Mouse (Mus musculus) intestine, embryonic 14.5 days (tissue): Measurements from ENCODE around the gene Tbca. TPM values are rescaled to one million over a fixed set of nuclear protein-coding genes. Genes with fewer than 3 reads are reported as not detected.

ENCODE experiments used
- ATAC-seq: fragments of 200-750 bp; cut with Nextera tagmentation; replicated peaks from 2 replicates; pipeline ENCODE4 v1.8.0; 2017; ENCODE audit warnings: low read depth, moderate number of reproducible peaks, moderate TSS enrichment, moderate library complexity; ENCODE audit not compliant: low FRiP score, low TSS enrichment
- DNase-seq: peaks from one replicate; pipeline ENCODE4 v3.0.0-alpha.2; 2018; ENCODE audit warnings: low spot score
- H3K27ac ChIP-seq: fragments of 300-500 bp; sonication (generic); 2 replicates; pipeline ENCODE4 v1.5.1; 2014; ENCODE audit warnings: low read depth, mild to moderate bottlenecking, control low read depth
- H3K27me3 ChIP-seq: fragments of 300-500 bp; sonication (generic); replicated peaks from 2 replicates; pipeline ENCODE4 v1.6.1; 2014; ENCODE audit warnings: low read length, control low read depth; ENCODE audit not compliant: control insufficient read depth, insufficient read depth
- H3K36me3 ChIP-seq: fragments of 300-500 bp; sonication (generic); 2 replicates; pipeline ENCODE4 v1.6.1; 2014; ENCODE audit warnings: low read length, control low read depth; ENCODE audit not compliant: control insufficient read depth, insufficient read depth
- H3K4me1 ChIP-seq: fragments of 300-500 bp; sonication (generic); replicated peaks from 2 replicates; pipeline ENCODE4 v1.6.1; 2014; ENCODE audit warnings: low read length, control low read depth, mixed read lengths; ENCODE audit not compliant: control insufficient read depth, insufficient read depth
- H3K4me2 ChIP-seq: fragments of 300-500 bp; sonication (generic); 2 replicates; pipeline ENCODE4 v1.6.1; 2014; ENCODE audit warnings: low read length
- H3K4me3 ChIP-seq: fragments of 300-500 bp; sonication (generic); 2 replicates; pipeline ENCODE4 v1.5.1; 2014; ENCODE audit warnings: low read depth, low read length, control low read depth, mixed read lengths
- H3K9ac ChIP-seq: fragments of 300-500 bp; sonication (generic); 2 replicates; pipeline ENCODE4 v1.6.1; 2014; ENCODE audit warnings: mild to moderate bottlenecking, low read length
- H3K9me3 ChIP-seq: fragments of 300-500 bp; sonication (generic); 2 replicates; pipeline ENCODE4 v1.6.1; 2016; ENCODE audit warnings: low read length, control low read depth; ENCODE audit not compliant: control insufficient read depth
- WGBS: fragments of 180-500 bp; shearing (Covaris S2); extraction: QIAGEN DNeasy Blood & Tissue Kit; methylation state at CpG from one replicate; pipeline ENCODE4 v1.1.7; 2014; 5-methylcytosine and 5-hydroxymethylcytosine counted together
- polyA plus RNA-seq: library from polyadenylated mRNA; unstranded; fragments of >200 nt; fragmentation: Nextera tagmentation; extraction: Ambion mirVana; gene quantifications from 2 replicates; pipeline ENCODE4 v1.2.1, GENCODE M21; 2014

Tbca gene
- polyA plus RNA-seq, 1 experiment from 2014 or later = 245 TPM

DNA sequence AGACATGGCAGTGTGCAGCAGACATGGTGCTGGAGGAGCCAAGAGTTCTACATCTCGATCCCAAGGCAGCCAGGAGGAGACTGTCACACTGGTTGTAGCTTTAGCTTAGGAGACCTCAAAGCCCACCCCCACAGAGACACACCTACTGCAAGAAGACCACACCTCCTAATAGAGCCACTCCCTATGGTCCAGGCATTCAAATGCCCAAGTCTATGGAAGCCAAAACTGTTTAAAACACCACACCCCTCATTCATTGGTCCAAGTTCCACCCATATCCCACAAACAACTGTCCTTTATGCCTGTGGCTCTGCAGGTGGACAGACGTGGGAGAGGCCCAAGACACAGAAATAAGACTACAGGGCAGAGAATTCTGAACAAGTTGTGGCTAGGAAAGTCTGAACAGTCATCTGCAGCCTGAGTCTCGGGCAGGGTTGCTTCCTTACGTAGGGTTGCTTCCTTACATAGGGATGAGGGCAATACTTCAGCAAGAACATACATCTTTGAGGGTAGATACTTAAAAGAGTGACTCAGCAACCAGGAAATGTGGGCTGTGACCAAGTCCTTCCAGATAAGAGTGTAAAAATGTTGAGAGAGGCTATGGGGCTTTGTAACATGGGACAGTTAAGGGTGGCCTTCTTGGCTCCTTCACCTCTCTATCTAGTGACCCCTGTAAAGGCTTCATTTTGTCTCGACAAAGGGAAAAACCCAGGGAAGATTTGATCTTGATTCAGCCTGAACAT is 74.0 kb downstream of the Tbca start:
- Histone ChIP-seq H3K9ac (no peak overlapping the region), H3K4me3 (no peak overlapping the region), H3K36me3 (no peaks in the 10 kb centered on the region), H3K27me3 (peaks cover 39% of the 10 kb centered on the region), H3K4me1 (no peaks in the 10 kb centered on the region), H3K27ac (no peak overlapping the region), H3K9me3 (no peaks in the 10 kb centered on the region), H3K4me2 (no peak overlapping the region)
- DNase-seq = peak; percentile 20
- WGBS = 67% methylated on average over 5 of the region's 5 CpGs
- ATAC-seq = no peak

DNA sequence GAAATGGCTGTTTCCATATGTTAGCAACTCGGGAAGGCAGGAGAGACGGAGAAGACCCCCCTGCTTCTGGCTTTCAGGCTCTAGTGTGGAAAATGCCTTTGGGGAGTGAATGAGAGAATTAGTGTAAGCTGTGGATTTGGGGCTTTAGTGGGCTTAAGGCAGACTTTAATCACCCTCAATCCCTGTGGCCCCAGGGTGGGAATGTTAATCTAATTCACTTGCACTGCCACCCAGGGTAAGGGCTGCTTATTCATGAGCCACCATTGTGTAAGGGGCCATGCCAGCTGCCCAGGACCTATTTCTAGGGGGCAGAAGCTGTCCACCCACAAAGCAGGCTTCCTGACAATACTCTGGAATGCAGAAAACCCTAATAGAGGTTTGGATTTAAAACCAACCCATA is 78.2 kb downstream of the Tbca start:
- DNase-seq (no peak), ATAC-seq (no peak)
- 32% methylated on average over 2 of the region's 2 CpGs for WGBS
- no peak overlapping the region for H3K27ac ChIP-seq
- H3K4me3 ChIP-seq = no peak overlapping the region
- no peaks in the 10 kb centered on the region for H3K36me3 ChIP-seq
- H3K9me3 ChIP-seq = no peaks in the 10 kb centered on the region
- H3K4me2 ChIP-seq = no peak overlapping the region
- H3K9ac ChIP-seq = no peak overlapping the region
- H3K27me3 ChIP-seq = peaks cover 78% of the 10 kb centered on the region
- H3K4me1 ChIP-seq = no peaks in the 10 kb centered on the region; the same call in 1 of the 2 replicates

DNA sequence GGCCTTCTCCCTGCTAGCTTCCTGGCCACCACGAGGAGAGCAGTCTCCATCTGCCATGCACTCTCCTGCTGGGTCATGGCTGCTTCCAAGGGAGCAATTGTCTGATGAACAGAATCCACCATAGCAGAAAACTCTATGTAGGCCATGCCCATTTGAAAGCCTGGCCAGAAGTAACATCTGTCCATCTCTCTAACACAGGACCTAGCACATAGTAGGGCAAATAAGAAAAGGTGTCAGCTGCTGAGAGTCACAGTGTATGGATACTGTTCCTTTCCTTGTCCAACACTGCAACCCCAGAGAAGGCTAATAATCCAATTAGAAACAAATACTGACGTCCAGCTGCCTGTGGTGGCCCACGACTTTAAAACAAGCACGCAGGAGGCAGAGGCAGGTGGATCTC is 79.1 kb downstream of the Tbca start:
- 51% methylated on average over 4 of the region's 4 CpGs for WGBS
- Histone ChIP-seq H3K36me3 (no peaks in the 10 kb centered on the region), H3K27ac (no peak overlapping the region), H3K9me3 (no peaks in the 10 kb centered on the region), H3K4me1 (no peaks in the 10 kb centered on the region; the same call in 1 of the 2 replicates), H3K4me2 (no peak overlapping the region), H3K27me3 (peaks cover 81% of the 10 kb centered on the region), H3K9ac (no peak overlapping the region), H3K4me3 (no peak overlapping the region)
- DNase-seq (no peak), ATAC-seq (no peak)

GRCm38 (mm10) chr13:94868478-94868950 is 79.8 kb downstream of the Tbca start:
- Histone ChIP-seq H3K4me2 (peak overlapping the region; percentile 49), H3K27ac (no peak overlapping the region), H3K27me3 (peaks cover 81% of the 10 kb centered on the region), H3K36me3 (no peaks in the 10 kb centered on the region), H3K4me1 (no peaks in the 10 kb centered on the region; the same call in 1 of the 2 replicates), H3K9ac (no peak overlapping the region), H3K9me3 (no peaks in the 10 kb centered on the region), H3K4me3 (peak overlapping the region; percentile 29)
- DNase-seq (peak; percentile 79), ATAC-seq (peak; percentile 79)
- under 1% methylated on average over 35 of the region's 35 CpGs for WGBS

DNA sequence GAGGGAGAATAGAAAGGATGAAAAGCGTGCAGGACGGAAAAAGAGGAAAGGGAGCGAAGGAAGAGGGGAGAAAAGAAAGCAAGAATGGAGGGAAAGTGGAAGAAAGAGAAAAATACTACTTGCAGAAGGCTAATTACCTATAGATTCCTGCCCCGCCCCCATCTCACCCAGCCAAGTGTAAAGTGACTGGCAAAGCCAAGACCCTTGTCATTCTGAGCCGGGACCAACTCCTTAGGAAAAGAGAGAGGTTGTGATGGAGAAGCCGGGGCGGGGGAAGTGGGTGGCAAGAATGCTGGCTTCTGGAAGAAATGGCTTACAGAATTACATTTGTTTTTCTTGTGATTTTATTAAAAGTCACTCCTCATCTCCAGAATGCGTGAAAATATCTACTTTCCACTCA is 80.8 kb downstream of the Tbca start:
- 5% methylated on average over 8 of the region's 8 CpGs for WGBS
- no peak for ATAC-seq
- Histone ChIP-seq H3K9ac (no peak overlapping the region), H3K4me3 (no peak overlapping the region), H3K27me3 (peaks cover 91% of the 10 kb centered on the region), H3K4me1 (no peaks in the 10 kb centered on the region; the same call in 1 of the 2 replicates), H3K27ac (no peak overlapping the region), H3K4me2 (no peak overlapping the region), H3K36me3 (no peaks in the 10 kb centered on the region), H3K9me3 (no peaks in the 10 kb centered on the region)
- no peak for DNase-seq

DNA sequence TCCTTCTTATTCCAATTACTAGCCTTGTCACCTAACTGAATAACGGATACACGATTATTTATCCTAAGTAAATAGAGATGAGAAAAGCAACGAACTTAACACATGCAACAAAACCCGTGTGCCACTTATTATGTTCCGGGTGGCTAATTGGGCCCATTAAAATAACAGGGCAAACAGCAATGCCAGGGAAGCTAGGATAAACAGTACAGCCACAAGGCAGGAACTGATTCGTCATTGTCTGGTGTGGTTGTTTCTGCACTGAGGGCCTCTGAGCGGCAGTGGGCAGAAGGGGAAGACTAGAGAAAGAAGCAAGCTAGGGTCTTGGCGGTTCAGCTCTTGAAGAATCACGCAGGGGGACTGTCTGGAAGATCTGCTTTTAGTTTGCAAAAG is 81.4 kb downstream of the Tbca start:
- peaks cover 96% of the 10 kb centered on the region for H3K27me3 ChIP-seq
- 3% methylated on average over 9 of the region's 9 CpGs for WGBS
- no peaks in the 10 kb centered on the region; the same call in 1 of the 2 replicates for H3K4me1 ChIP-seq
- no peaks in the 10 kb centered on the region for H3K9me3 ChIP-seq
- no peak overlapping the region for H3K9ac ChIP-seq
- no peak overlapping the region for H3K4me3 ChIP-seq
- H3K27ac ChIP-seq = no peak overlapping the region
- no peak for ATAC-seq
- H3K4me2 ChIP-seq = no peak overlapping the region
- DNase-seq = no peak
- H3K36me3 ChIP-seq = no peaks in the 10 kb centered on the region

DNA sequence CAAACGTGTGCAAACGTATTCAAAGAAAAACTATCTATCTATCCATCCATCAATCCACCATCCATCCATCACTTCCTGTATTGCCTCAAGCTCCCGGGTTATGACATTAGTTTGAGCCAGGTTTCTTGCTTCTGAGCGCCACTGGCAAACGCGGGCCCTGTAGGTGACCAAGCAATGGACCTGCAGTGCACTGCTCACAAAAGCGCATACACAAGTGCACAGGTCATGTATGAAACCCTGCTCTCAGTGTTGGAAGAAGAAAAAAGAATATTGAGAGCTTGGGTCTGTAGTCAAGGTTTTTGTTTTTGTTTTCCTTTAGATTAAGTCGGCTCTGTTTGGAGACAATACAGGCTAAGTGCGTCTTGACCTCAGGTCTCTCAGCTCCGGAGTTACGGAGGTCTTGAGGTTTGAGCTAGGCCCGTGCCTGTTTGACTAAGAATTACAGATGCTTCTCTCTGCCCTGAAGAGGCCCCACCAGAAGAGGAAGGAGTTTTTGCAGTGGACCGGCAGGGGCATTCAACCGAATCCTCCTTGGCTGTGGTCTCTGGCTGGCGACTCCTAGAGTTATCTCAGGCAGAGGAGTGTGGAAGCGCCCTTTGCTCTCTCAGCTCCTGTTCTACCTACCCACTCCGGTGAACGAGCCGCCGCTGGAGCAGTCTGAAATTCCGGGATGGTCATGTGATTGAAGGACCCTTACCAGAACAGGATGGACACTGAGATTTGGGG is 81.9 kb downstream of the Tbca start:
- ATAC-seq = no peak
- Histone ChIP-seq H3K4me2 (no peak overlapping the region), H3K27me3 (peaks cover 99% of the 10 kb centered on the region), H3K4me1 (no peaks in the 10 kb centered on the region; the same call in 1 of the 2 replicates), H3K9me3 (no peaks in the 10 kb centered on the region), H3K27ac (no peak overlapping the region), H3K9ac (no peak overlapping the region), H3K4me3 (no peak overlapping the region), H3K36me3 (no peaks in the 10 kb centered on the region)
- 1% methylated on average over 21 of the region's 21 CpGs for WGBS
- peak; percentile 74 for DNase-seq

- H3K4me1 ChIP-seq = no peaks in the 10 kb centered on the region; the same call in 1 of the 2 replicates
- WGBS = 3% methylated on average over 7 of the region's 7 CpGs
These were observed 83.2 kb downstream of the Tbca start for GRCm38 (mm10) chr13:94871806-94872320.

More at GRCm38 (mm10) chr13:94871806-94872320, 83.2 kb downstream of the Tbca start:
- no peak overlapping the region for H3K9ac ChIP-seq
- no peaks in the 10 kb centered on the region for H3K9me3 ChIP-seq
- H3K36me3 ChIP-seq = no peaks in the 10 kb centered on the region
- H3K4me3 ChIP-seq = no peak overlapping the region
- DNase-seq (no peak), ATAC-seq (no peak)
- no peak overlapping the region for H3K4me2 ChIP-seq
- no peak overlapping the region for H3K27ac ChIP-seq
- H3K27me3 ChIP-seq = peaks cover 100% of the 10 kb centered on the region
